Mouse (Mus musculus) small intestine, adult 2 months (tissue): ENCODE data around the gene Maml3.

Experiments used
- CTCF ChIP-seq: fragments of 200-500 bp; IDR thresholded peaks from 2 replicates; pipeline ENCODE4 v1.5.1; 2012; ENCODE audit warnings: low read depth, mild to moderate bottlenecking, control low read depth, inconsistent platforms, low read length, moderate library complexity, mixed read lengths; ENCODE audit not compliant: insufficient replicate concordance, insufficient read length; ENCODE audit errors: extremely low read depth
- POLR2A ChIP-seq: fragments of 200-500 bp; IDR thresholded peaks from 2 replicates; pipeline ENCODE4 v1.6.1; 2012; ENCODE audit warnings: low read depth, mild to moderate bottlenecking, control low read depth, inconsistent platforms, low read length, moderate library complexity

- TF ChIP-seq CTCF: no peak
- TF ChIP-seq POLR2A: no peak
These were observed 200.5 kb downstream of the Maml3 start for GRCm38 (mm10) chr3:51904357-51904855.
